Mouse (Mus musculus) thymus, adult 2 months (tissue): Measurements from ENCODE around the gene Zfhx3. TPM values are rescaled to one million over a fixed set of nuclear protein-coding genes. Genes with fewer than 3 reads are reported as not detected.

Source experiments
- DNase-seq: peaks from one replicate; pipeline ENCODE4 v3.0.0; 2021
- H3K27ac ChIP-seq: fragments of 200-500 bp; 2 replicates; pipeline ENCODE4 v1.5.1; 2012; ENCODE audit warnings: low read length, control low read depth; ENCODE audit not compliant: control insufficient read depth, insufficient read depth
- H3K27me3 ChIP-seq: fragments of 200-500 bp; 2 replicates; pipeline ENCODE4 v1.6.1; 2012; ENCODE audit warnings: mild to moderate bottlenecking, low read length, moderate library complexity, mixed read lengths; ENCODE audit not compliant: control insufficient read depth, insufficient read depth
- H3K36me3 ChIP-seq: fragments of 200-500 bp; 2 replicates; pipeline ENCODE4 v1.6.1; 2012; ENCODE audit warnings: mild to moderate bottlenecking, low read length, moderate library complexity; ENCODE audit not compliant: control insufficient read depth, insufficient read depth
- H3K4me1 ChIP-seq: fragments of 200-500 bp; replicated peaks from 2 replicates; pipeline ENCODE4 v1.6.1; 2012; ENCODE audit warnings: low read length; ENCODE audit not compliant: control insufficient read depth, insufficient read depth
- H3K4me3 ChIP-seq: fragments of 200-500 bp; 2 replicates; pipeline ENCODE4 v1.5.1; 2012; ENCODE audit warnings: mild to moderate bottlenecking, low read length, control low read depth, moderate library complexity; ENCODE audit not compliant: control insufficient read depth, insufficient read depth
- CTCF ChIP-seq: fragments of 200-500 bp; IDR thresholded peaks from 2 replicates; pipeline ENCODE4 v1.5.1; 2012; ENCODE audit warnings: mild to moderate bottlenecking, control low read depth, low read length, moderate library complexity, borderline replicate concordance; ENCODE audit not compliant: control insufficient read depth, poor library complexity, insufficient read depth; ENCODE audit errors: extremely low read depth
- POLR2A ChIP-seq: fragments of 200-500 bp; IDR thresholded peaks from 2 replicates; pipeline ENCODE4 v1.6.1; 2012; ENCODE audit warnings: mild to moderate bottlenecking, low read length, control low read depth, moderate library complexity; ENCODE audit not compliant: control insufficient read depth, poor library complexity, insufficient read depth; ENCODE audit errors: extremely low read depth
- WGBS: fragments of 180-500 bp; shearing (Covaris S2); methylation state at CpG from one replicate; pipeline ENCODE4 v1.1.7; 2018; 5-methylcytosine and 5-hydroxymethylcytosine counted together
- polyA plus RNA-seq: library from polyadenylated mRNA; depleted of rRNA; stranded (reverse); fragments of >200 nt; gene quantifications from 2 replicates; pipeline ENCODE4 v1.2.3, GENCODE M21; 2012

Zfhx3 gene
- polyA plus RNA-seq, 1 experiment = 1.1 TPM

DNA sequence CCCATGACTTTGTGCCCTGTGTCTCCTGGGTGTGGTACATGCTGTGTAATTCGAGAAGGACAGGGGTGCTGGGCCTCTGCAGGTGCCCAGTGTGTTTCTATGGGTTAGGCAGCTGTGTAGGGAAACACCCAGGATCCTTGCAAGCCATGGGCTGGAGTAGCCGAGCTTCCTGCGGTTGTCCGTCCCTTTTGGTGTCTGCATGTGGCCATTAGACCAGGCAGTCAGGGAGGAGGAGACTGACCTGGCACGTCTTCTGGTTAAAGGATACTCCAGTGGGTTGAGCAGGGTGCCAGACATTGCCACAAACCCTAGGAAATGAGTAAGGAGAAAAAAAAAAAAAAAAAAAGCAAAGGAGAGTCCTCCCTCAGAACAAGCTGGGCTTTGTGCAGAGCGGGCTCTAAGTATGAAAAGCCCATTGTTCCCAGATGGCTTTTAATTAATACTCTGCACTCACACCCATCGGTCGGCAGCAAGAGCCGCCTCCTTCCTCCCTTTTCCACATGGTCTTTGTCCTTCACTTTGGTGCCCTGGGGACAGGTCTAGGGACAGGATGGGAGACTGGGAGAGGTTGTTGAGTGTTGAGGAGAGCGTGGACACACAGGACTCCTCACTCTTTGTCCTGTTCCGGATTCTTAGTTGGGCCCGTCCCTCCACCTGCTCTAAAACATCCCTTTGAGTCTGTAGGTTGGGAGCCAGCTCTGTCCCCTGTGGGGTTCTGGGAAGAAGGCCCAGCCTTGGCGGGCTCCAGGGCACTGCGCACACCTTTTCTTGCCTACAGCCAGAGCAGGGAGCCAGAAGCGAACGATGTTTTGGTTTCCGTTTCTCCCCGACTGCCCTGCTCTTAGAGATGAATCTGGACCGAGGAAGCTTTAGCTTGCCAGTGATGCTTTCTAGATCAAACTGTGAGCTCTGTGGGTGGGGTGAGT, 813.2 kb downstream of the Zfhx3 start:
- WGBS = 88% methylated on average over 19 of the region's 19 CpGs
- Histone ChIP-seq H3K4me1 (no peaks in the 10 kb centered on the region), H3K4me3 (no peak overlapping the region), H3K27ac (no peak overlapping the region), H3K27me3 (no peaks in the 10 kb centered on the region), H3K36me3 (no peaks in the 10 kb centered on the region)
- TF ChIP-seq CTCF (no peak), POLR2A (no peak)
- DNase-seq = no peak

DNA sequence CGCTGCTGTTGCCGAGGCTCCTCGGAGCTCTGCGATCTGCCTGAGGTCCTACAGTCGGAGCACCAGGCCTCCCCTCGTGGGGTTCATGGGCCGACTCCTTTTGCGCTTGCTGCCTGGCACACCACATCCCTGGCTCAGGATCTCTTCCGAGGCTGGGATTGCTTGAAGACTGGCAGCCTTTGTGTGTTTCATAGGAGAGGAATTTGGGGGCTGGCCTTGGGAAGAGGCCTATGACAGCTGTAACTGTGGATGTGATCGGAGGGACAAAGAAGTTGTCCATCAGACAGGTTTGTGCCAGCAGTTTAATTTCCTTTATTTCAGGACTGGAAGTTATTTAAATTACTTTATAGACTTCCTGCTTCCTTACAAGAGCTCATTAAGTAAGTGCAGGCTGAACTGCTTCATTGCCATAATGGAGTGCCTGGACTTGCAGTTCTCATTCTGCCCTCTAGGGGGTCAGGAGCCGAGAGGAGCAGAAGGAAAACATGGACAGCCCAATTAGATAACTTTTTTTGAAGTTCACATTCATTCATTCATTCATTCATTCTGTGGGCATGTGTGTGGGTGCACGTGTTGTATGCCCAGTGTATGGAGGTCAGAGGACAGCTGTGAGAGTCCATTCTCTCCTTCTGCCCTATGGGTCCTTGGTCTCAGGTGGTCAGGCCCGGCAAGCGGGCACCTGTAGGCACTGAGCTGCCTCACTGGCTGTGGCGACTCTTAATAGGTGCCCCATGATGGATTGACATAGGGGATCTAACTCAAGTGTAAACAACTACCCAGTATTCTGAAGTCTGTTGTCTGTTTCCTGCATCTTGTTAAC, 817.3 kb downstream of the Zfhx3 start:
- Histone ChIP-seq H3K27ac (no peak overlapping the region), H3K36me3 (no peaks in the 10 kb centered on the region), H3K27me3 (no peaks in the 10 kb centered on the region), H3K4me1 (no peaks in the 10 kb centered on the region), H3K4me3 (no peak overlapping the region)
- TF ChIP-seq POLR2A (no peak), CTCF (no peak)
- DNase-seq = peak; percentile 72
- WGBS = 90% methylated on average over 15 of the region's 15 CpGs

DNA sequence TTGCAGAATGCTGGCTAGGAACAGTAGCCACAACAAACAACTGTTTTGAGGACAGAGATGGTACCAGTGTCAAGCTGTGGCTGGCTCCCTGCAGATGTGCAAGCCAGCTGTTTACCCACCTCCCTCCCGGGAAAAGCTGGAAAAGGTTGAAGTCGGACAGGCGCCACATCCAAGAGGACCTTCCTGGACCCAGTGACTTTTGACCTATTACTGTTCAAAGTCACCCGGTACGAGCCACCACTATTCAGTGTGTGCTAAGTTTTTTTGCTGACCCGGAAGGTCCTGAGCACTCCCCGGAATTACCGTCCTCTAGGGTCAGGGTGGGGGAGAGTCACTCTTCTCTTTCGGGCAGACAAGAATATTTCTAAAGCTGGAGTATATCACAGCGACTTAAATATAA, 818.3 kb downstream of the Zfhx3 start:
- Histone ChIP-seq H3K27me3 (no peaks in the 10 kb centered on the region), H3K36me3 (no peaks in the 10 kb centered on the region), H3K27ac (no peak overlapping the region), H3K4me3 (no peak overlapping the region), H3K4me1 (no peaks in the 10 kb centered on the region)
- no peak for DNase-seq
- TF ChIP-seq POLR2A = no peak
- TF ChIP-seq CTCF = no peak
- WGBS = 94% methylated on average over 10 of the region's 10 CpGs

DNA sequence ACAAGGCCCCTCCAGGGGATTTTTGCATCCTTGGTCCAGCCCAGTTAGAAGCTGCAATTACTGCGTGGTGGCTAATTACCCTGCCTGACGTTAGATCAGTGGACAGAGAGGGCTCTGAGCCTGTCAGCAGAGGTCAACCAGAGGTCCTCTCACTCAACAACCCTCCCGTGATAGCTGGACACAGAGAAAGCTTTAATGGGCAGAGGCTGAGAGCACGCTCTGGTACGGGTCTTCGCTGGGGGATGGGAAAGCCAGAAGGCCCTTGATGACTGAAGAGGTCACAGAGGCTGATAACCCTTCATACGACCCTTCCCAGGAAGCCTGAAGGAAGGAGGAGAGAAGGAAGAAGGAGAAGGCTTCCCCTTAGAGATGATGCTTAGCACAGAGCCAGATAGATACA, 820.1 kb downstream of the Zfhx3 start:
- no peaks in the 10 kb centered on the region for H3K27me3 ChIP-seq
- H3K4me3 ChIP-seq = no peak overlapping the region
- no peaks in the 10 kb centered on the region for H3K36me3 ChIP-seq
- 89% methylated on average over 7 of the region's 7 CpGs for WGBS
- no peak for DNase-seq
- TF ChIP-seq CTCF (no peak), POLR2A (no peak)
- no peak overlapping the region for H3K27ac ChIP-seq
- no peaks in the 10 kb centered on the region for H3K4me1 ChIP-seq

DNA sequence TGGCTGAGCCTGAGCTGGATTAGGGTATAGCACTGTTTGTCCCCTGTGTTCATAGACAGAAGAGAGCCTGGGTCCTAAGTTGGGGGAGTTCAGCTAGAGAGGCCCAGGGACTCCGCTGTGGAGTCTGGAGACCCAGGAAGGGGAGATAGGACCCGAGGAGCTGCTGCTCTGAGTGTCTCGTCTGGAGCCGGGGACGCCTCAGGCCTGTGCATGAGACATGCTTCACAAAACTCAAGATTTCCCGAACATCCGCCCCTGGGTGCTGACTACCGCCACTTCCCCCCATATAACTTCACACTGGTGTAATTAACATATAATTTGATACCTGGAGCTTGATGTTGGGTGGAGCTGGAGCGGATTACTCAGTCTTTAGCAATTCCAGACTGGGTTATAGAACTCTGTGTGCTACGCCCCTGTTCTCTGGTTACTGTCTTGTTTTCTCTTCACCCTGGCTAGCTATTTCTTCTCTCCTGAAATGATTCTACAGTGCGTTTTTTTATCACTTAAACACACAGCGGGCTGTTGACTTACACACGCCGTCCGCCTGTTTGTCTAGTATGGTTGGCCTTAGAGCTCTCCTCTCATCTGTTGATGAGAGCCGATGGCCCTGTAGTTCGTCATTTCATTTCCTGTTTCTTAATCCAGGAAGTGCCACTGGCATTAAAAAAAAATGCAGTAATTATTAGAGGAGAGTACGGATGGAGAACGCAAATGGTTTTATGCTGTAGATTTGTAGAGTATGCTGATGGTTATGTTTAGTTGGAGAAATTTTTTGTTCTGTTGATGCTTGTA, 822.2 kb downstream of the Zfhx3 start:
- H3K27ac ChIP-seq = no peak overlapping the region
- TF ChIP-seq CTCF (no peak), POLR2A (no peak)
- H3K4me3 ChIP-seq = no peak overlapping the region
- 84% methylated on average over 19 of the region's 19 CpGs for WGBS
- no peak for DNase-seq
- no peaks in the 10 kb centered on the region for H3K27me3 ChIP-seq
- no peaks in the 10 kb centered on the region for H3K36me3 ChIP-seq
- no peaks in the 10 kb centered on the region for H3K4me1 ChIP-seq

DNA sequence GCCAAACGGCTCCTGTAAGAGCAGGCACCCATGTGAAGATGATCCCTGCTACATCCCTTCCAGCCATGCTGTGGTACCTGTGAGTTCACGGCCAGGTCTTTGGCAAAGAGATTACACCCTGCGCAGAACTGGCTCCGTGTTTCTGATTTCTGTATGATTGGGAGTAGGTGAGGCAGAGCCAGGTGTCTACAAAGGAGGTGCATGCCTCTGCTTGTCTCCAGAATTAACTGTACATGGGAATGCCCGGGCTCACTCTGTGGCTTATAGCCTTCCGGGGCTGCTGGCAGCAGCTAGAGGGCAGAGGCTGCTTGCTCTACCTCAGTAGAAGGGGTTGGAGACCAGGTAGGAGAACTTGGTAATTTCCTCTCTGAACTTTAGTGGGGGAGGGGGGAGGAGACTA, 823.7 kb downstream of the Zfhx3 start:
- Histone ChIP-seq H3K27ac (no peak overlapping the region), H3K36me3 (no peaks in the 10 kb centered on the region), H3K27me3 (no peaks in the 10 kb centered on the region), H3K4me1 (no peaks in the 10 kb centered on the region), H3K4me3 (no peak overlapping the region)
- 92% methylated on average over 6 of the region's 6 CpGs for WGBS
- TF ChIP-seq CTCF (no peak), POLR2A (no peak)
- no peak for DNase-seq
